Mouse (Mus musculus) brain, embryonic 14.5 days (tissue): ENCODE results near the gene Olfr545.

Experiments
- CTCF ChIP-seq: fragments of 200-500 bp; IDR thresholded peaks from 2 replicates; pipeline ENCODE4 v1.5.1; 2012; ENCODE audit warnings: inconsistent platforms, mild to moderate bottlenecking, moderate library complexity, borderline replicate concordance; ENCODE audit not compliant: insufficient read depth, insufficient read length; ENCODE audit errors: extremely low read depth
- POLR2A ChIP-seq: fragments of 200-500 bp; IDR thresholded peaks from 2 replicates; pipeline ENCODE4 v1.6.1; 2012; ENCODE audit warnings: mild to moderate bottlenecking, inconsistent platforms, borderline replicate concordance; ENCODE audit not compliant: poor library complexity, insufficient read depth, insufficient read length, severe bottlenecking; ENCODE audit errors: extremely low read depth

DNA sequence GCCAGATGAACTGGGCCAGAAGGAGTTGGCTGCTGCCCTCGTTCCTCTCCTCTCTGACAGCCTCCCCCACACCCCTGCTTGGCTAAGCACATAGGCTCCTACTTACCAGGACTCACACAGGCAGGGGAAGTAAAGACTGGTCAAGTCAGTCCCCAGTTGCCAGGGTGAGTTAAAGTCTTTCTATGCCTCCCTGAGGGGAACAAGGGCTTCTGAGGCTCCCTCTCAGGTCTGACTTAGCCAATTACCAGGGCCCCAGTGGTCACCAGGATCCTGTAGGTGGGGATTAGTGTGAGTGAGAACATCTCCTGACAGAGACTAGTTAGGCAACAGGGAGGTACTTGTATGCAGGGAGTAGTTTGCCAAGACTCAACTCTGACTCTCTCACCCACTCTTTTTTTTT lies 11.2 kb downstream of the Olfr545 start, which contains the start of gene Olfr544:
- TF ChIP-seq POLR2A (no peak), CTCF (no peak)
